Mouse (Mus musculus) forebrain, embryonic 16.5 days (tissue): ENCODE data around the gene Gga3. TPM values are rescaled to one million over a fixed set of nuclear protein-coding genes. Genes with fewer than 3 reads are reported as not detected.
A peak's percentile ranks its signal among the peaks of the same experiment; 100 is the strongest.

Source experiments
- ATAC-seq: fragments of 200-750 bp; cut with Nextera tagmentation; 2 replicates; pipeline ENCODE4 v1.8.0; 2017; ENCODE audit warnings: mild to moderate bottlenecking, moderate library complexity
- H3K27ac ChIP-seq: fragments of 300-500 bp; sonication (generic); 2 replicates; pipeline ENCODE4 v1.5.1; 2014; ENCODE audit warnings: low read length, control low read depth
- H3K27me3 ChIP-seq: fragments of 300-500 bp; sonication (generic); replicated peaks from 2 replicates; pipeline ENCODE4 v1.6.1; 2014; ENCODE audit warnings: low read length; ENCODE audit not compliant: control insufficient read depth, insufficient read depth
- H3K36me3 ChIP-seq: fragments of 300-500 bp; sonication (generic); 2 replicates; pipeline ENCODE4 v1.6.1; 2014; ENCODE audit not compliant: control insufficient read depth, insufficient read depth
- H3K4me1 ChIP-seq: fragments of 300-500 bp; sonication (generic); replicated peaks from 2 replicates; pipeline ENCODE4 v1.6.1; 2014; ENCODE audit warnings: low read length; ENCODE audit not compliant: control insufficient read depth, insufficient read depth
- H3K4me2 ChIP-seq: fragments of 300-500 bp; sonication (generic); 2 replicates; pipeline ENCODE4 v1.6.1; 2014; ENCODE audit warnings: mild to moderate bottlenecking, low read length, control low read depth
- H3K4me3 ChIP-seq: fragments of 300-500 bp; sonication (generic); replicated peaks from 2 replicates; pipeline ENCODE4 v1.5.1; 2014; ENCODE audit warnings: mild to moderate bottlenecking, low read length, control low read depth
- H3K9ac ChIP-seq: fragments of 300-500 bp; sonication (generic); replicated peaks from 2 replicates; pipeline ENCODE4 v1.6.1; 2014; ENCODE audit warnings: low read depth, low read length, control low read depth
- H3K9me3 ChIP-seq: fragments of 300-500 bp; sonication (generic); 2 replicates; pipeline ENCODE4 v1.6.1; 2016; ENCODE audit warnings: low read length; ENCODE audit not compliant: control insufficient read depth
- WGBS: fragments of 180-500 bp; shearing (Covaris S2); extraction: QIAGEN DNeasy Blood & Tissue Kit; methylation state at CpG from one replicate; pipeline ENCODE4 v1.1.7; 2014; 5-methylcytosine and 5-hydroxymethylcytosine counted together
- polyA plus RNA-seq: library from polyadenylated mRNA; unstranded; fragments of >200 nt; fragmentation: Nextera tagmentation; extraction: Ambion mirVana; gene quantifications from 2 replicates; pipeline ENCODE4 v1.2.1, GENCODE M21; 2015

The Gga3 gene
- polyA plus RNA-seq, 1 experiment from 2014 or later: 37.4 TPM

DNA sequence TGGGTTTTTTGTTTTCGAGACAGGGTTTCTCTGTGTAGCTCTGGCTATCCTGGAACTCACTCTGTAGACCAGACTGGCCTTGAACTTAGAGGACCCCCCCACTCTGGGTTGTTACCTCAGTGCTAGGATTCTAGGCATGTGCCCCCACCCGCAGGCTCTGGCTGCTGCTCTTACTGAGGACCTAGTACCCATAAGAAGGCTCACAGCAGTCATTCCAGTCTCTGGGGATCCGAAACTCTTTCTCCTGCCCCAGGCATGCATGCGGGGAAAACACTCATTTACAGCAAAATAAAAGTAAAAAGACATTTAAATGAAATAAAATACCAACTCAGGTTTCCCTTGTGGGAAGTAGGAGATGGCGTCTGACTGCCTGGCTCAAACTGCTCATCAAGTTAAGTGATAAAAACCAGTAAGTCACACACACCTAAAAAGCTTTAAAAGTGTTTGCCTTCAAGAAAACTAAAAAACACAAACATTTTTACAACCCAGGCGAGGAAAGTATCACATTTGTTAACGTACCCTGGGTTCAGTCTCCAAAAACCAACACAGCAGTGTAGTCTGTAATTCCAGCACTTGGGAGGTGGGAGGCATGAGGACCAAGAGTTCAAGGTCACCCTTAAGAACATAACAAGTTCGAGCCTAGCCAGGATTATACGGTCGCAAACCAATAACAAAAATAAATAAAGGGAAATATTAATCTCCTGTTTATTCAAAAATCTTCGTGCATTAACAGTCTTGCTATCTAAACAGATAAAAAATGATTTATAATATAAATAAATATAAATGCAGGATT is 23.2 kb upstream of the Gga3 start:
- H3K4me2 ChIP-seq: peak overlapping the region; percentile 79
- H3K36me3 ChIP-seq: peaks cover 8% of the 10 kb centered on the region
- H3K27ac ChIP-seq: no peak overlapping the region
- ATAC-seq: no peak
- H3K4me1 ChIP-seq: peaks cover 12% of the 10 kb centered on the region
- WGBS: 59% methylated on average over 11 of the region's 11 CpGs
- H3K4me3 ChIP-seq: peak overlapping the region; percentile 63
- no peaks in the 10 kb centered on the region for H3K27me3 ChIP-seq
- H3K9me3 ChIP-seq: no peaks in the 10 kb centered on the region
- peak overlapping the region; percentile 66 for H3K9ac ChIP-seq

DNA sequence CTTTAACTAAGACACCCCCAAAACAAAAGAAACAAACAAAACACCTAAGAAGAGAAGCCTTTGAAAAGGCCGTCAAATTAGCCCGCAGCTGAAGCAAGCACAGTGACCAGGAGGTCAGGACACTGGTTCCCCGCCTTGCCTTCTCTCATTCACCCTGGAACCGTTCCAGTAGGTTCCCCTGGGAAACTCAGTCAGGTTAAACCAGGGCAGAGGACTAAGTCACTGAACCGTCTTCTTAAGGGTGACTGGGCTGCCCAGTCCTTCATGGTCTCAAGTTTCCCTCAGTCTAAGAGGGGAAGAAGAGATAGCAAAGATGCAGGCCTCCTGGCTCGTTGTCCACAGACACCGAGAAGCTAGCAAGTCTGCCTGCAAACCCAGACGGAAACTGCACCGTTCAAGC is 22.0 kb upstream of the Gga3 start:
- H3K27ac ChIP-seq: no peak overlapping the region
- H3K36me3 ChIP-seq: peaks cover 11% of the 10 kb centered on the region
- H3K9me3 ChIP-seq: no peaks in the 10 kb centered on the region
- no peaks in the 10 kb centered on the region for H3K27me3 ChIP-seq
- 80% methylated on average over 9 of the region's 9 CpGs for WGBS
- no peak overlapping the region for H3K9ac ChIP-seq
- no peak for ATAC-seq
- H3K4me1 ChIP-seq: peaks cover 12% of the 10 kb centered on the region
- H3K4me2 ChIP-seq: no peak overlapping the region
- no peak overlapping the region for H3K4me3 ChIP-seq

DNA sequence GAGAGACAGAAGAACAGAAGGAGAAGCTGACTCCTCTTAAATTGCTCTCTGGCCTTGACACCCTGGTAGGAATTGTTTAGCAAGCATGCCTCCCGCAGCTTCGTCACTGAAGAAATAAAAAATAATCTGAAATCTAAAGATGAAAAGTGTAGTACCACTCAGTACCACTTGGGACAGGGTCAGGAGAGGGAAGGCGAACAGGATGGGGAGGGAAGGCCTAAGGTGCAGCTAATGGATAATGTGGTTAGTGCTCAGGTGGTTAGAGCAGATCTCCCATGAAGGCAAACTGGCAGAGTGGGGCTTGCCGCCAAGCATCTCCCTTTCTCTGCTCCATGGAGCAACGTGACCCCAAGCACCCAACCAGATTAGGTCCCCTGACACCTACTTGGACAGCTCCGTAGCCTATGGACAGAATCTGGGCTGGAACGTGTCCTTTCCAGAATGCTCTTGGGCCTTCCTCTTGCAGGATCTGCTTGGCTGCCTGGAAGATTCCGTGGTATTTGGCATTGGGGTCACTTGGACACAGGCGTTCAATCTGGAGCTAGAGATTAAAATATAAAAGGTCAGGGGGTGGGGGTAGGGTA is 19.7 kb upstream of the Gga3 start:
- no peak for ATAC-seq
- Histone ChIP-seq H3K27me3 (no peaks in the 10 kb centered on the region), H3K4me1 (peaks cover 10% of the 10 kb centered on the region), H3K9me3 (no peaks in the 10 kb centered on the region), H3K36me3 (peaks cover 14% of the 10 kb centered on the region), H3K9ac (no peak overlapping the region), H3K27ac (no peak overlapping the region), H3K4me3 (no peak overlapping the region), H3K4me2 (no peak overlapping the region)
- WGBS: 71% methylated on average over 9 of the region's 9 CpGs

DNA sequence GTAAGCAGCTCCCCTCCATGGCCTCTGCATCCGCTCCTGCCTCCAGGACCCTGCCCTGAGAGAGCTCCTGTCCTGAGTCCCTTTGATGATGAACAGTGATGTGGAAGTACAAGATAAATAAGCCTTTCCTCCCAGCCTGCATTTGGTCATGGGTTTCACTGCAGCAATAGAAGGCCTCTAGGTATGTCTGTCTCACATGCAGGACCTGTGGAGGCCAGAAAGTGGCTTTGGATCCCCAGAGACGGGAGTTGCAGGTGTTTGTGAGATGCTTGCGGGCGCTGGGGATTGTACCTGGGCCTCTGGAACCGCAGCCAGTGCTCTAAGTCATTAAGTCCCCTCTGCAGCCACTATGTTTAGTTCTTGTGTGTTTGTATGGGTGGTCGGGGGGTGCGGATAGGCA is 16.1 kb upstream of the Gga3 start:
- no peak overlapping the region for H3K27ac ChIP-seq

DNA sequence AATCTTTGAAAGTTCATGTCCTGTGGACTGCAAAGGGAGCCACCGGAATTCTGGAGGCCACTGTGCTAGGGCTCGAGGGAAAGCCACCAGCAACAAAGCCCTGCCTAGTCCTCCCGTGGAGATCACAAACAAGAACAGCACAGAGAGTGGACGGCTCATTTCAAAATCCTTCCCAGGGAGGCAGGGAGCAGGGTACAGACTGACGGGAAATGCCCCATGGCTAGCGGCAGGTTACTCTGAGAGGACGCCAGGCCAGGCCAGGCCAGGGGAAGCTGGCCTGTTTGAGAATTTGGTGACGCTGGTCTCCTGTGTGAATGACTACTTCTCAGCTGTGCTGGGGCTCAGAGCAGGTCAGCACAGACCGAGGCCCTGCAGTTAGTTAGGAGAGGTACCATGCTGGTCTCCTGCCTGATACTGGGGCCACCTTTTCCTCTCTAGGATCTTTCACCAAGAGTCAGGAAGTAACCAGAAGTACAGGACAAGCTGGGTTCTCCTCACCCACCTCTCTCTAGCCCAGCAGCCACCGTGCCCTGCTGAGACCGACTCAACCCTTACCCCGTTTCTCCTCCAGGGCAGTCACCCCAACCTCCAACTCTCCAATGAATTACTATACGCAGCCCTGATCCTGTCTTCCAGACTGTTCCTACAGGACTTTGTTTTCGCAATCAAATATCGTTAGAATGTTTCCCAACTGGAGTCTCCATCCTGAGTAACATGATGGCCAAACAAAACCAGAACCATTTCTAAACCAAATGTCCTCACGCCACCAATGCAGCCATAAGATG is 15.1 kb upstream of the Gga3 start:
- H3K9ac ChIP-seq: no peak overlapping the region
- peaks cover 16% of the 10 kb centered on the region for H3K36me3 ChIP-seq

More for the DNA sequence above, 16.1 kb upstream of the Gga3 start:
- no peaks in the 10 kb centered on the region for H3K9me3 ChIP-seq
- no peaks in the 10 kb centered on the region for H3K4me1 ChIP-seq
- no peaks in the 10 kb centered on the region for H3K27me3 ChIP-seq
- ATAC-seq: no peak
- H3K36me3 ChIP-seq: peaks cover 16% of the 10 kb centered on the region
- no peak overlapping the region for H3K4me2 ChIP-seq
- H3K4me3 ChIP-seq: no peak overlapping the region
- H3K9ac ChIP-seq: no peak overlapping the region
- WGBS: 95% methylated on average over 7 of the region's 7 CpGs

DNA sequence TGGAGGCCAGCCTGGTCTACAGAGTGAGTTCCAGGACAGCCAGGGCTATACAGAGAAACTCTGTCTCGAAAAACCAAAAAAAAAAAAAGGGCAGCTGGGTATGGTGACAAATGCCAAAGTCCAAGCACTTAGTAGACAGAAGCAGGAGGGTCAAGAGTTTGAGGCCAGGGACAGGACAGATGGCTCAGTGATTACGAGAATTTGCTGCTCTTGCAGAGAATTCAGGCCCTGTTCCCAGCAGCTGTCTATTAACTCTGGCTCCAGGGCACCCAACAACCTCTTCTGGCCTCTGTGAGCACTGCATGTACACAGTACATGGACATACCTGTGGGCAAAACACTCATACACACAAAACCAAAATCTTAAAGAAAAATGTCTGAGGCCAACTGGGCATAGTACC is 14.2 kb upstream of the Gga3 start:
- peaks cover 16% of the 10 kb centered on the region for H3K36me3 ChIP-seq

More for the DNA sequence above, 15.1 kb upstream of the Gga3 start:
- Histone ChIP-seq H3K27ac (no peak overlapping the region), H3K4me3 (no peak overlapping the region), H3K27me3 (no peaks in the 10 kb centered on the region), H3K4me1 (no peaks in the 10 kb centered on the region), H3K9me3 (no peaks in the 10 kb centered on the region), H3K4me2 (no peak overlapping the region)
- ATAC-seq: no peak
- WGBS: 80% methylated on average over 16 of the region's 16 CpGs

DNA sequence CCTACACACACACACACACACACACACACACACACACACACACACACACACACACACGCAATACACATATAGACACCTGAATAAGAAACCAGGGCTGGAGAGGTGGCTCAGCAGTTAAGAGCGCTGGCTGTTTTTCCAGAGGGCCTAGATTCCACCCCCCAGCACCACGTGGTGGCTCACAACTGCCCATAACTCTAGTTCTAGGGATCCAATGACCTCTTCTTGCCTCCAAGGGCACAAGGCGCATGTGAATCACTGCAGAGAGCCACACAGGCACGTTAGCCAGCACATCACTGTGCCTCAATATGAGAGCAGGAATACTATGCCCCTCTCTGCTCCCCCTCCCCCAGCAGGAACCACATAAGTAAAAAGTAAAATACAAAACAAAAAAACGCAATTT is 13.0 kb upstream of the Gga3 start:
- no peak overlapping the region for H3K4me3 ChIP-seq
- H3K9ac ChIP-seq: no peak overlapping the region
- peaks cover 7% of the 10 kb centered on the region; the same call in 1 of the 2 replicates for H3K36me3 ChIP-seq
- H3K4me2 ChIP-seq: no peak overlapping the region
- no peak overlapping the region for H3K27ac ChIP-seq
- WGBS: 77% methylated on average over 6 of the region's 6 CpGs
- peaks cover 12% of the 10 kb centered on the region for H3K4me1 ChIP-seq
- no peak for ATAC-seq
- H3K27me3 ChIP-seq: no peaks in the 10 kb centered on the region
- no peaks in the 10 kb centered on the region for H3K9me3 ChIP-seq

More for the DNA sequence above, 14.2 kb upstream of the Gga3 start:
- WGBS: 84% methylated on average over 2 of the region's 2 CpGs
- Histone ChIP-seq H3K27me3 (no peaks in the 10 kb centered on the region), H3K27ac (no peak overlapping the region), H3K4me1 (peaks cover 6% of the 10 kb centered on the region; the same call in 1 of the 2 replicates), H3K9ac (no peak overlapping the region), H3K4me3 (no peak overlapping the region), H3K4me2 (no peak overlapping the region), H3K9me3 (no peaks in the 10 kb centered on the region)
- no peak for ATAC-seq

DNA sequence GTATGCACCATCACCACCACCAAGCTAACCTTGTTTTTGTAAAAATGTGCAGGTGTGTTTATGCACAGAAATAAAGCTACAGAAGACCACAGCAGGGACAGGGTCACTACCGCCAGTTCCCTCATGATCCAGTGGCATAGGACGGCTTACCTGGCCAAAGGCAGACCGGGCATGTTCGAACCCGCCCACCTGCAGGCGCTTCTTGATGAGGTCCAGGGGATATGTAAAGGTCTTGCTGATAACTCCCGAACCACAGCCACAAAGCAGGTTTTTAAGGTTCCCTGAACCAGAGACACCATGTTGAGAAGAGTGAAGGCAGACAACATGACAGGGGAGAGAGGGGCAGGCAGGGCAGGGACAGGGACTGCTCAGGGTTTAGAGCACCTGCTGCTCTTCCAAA is 12.5 kb upstream of the Gga3 start:
- Histone ChIP-seq H3K36me3 (peaks cover 7% of the 10 kb centered on the region; the same call in 1 of the 2 replicates), H3K27ac (no peak overlapping the region), H3K4me1 (peaks cover 16% of the 10 kb centered on the region), H3K9ac (no peak overlapping the region), H3K9me3 (no peaks in the 10 kb centered on the region), H3K4me3 (no peak overlapping the region), H3K27me3 (no peaks in the 10 kb centered on the region), H3K4me2 (no peak overlapping the region)
- WGBS: 93% methylated on average over 7 of the region's 7 CpGs
- ATAC-seq: no peak

DNA sequence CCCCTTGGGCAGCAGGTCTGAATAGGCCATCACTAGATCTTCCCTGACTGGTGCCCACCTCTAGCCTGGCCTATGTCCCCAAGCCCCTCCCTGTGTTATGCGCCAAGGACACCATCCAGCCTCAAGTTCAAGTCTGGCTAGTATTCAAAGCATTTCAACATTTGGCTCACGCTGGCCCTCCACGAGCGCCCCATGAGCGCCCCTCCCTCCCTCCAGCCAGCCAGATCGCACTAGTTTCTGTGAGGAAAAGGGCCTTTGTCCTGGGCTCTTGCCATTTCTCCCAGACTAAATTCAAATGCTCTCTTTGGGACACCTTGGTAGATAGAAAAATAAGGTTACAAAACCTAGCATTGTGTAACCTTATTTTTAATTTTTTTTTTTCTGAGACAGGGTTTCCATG is 12.0 kb upstream of the Gga3 start:
- Histone ChIP-seq H3K9ac (no peak overlapping the region), H3K36me3 (peaks cover 5% of the 10 kb centered on the region; the same call in 1 of the 2 replicates), H3K27me3 (no peaks in the 10 kb centered on the region), H3K27ac (no peak overlapping the region), H3K9me3 (no peaks in the 10 kb centered on the region), H3K4me3 (no peak overlapping the region), H3K4me1 (peaks cover 16% of the 10 kb centered on the region), H3K4me2 (no peak overlapping the region)
- 80% methylated on average over 6 of the region's 6 CpGs for WGBS
- ATAC-seq: no peak
